Mouse (Mus musculus) limb, embryonic 12.5 days (tissue): ENCODE results near the gene Mamdc2. TPM values are rescaled to one million over a fixed set of nuclear protein-coding genes. Genes with fewer than 3 reads are reported as not detected.

Source experiments
- ATAC-seq: fragments of 200-750 bp; cut with Nextera tagmentation; 2 replicates; pipeline ENCODE4 v1.8.0; 2017; ENCODE audit warnings: low read depth, moderate TSS enrichment; ENCODE audit not compliant: insufficient number of reproducible peaks, insufficient read depth, low FRiP score, low TSS enrichment
- H3K27ac ChIP-seq: fragments of 300-500 bp; sonication (generic); 2 replicates; pipeline ENCODE4 v1.5.1; 2016; ENCODE audit warnings: mild to moderate bottlenecking, moderate library complexity
- H3K27me3 ChIP-seq: fragments of 300-500 bp; sonication (generic); 2 replicates; pipeline ENCODE4 v1.6.1; 2016; ENCODE audit warnings: mild to moderate bottlenecking, moderate library complexity
- H3K36me3 ChIP-seq: fragments of 300-500 bp; sonication (generic); 2 replicates; pipeline ENCODE4 v1.6.1; 2016; ENCODE audit warnings: mild to moderate bottlenecking, moderate library complexity
- H3K4me1 ChIP-seq: fragments of 300-500 bp; sonication (generic); replicated peaks from 2 replicates; pipeline ENCODE4 v1.6.1; 2016
- H3K4me2 ChIP-seq: fragments of 300-500 bp; sonication (generic); 2 replicates; pipeline ENCODE4 v1.6.1; 2016; ENCODE audit warnings: mild to moderate bottlenecking, moderate library complexity
- H3K4me3 ChIP-seq: fragments of 300-500 bp; sonication (generic); replicated peaks from 2 replicates; pipeline ENCODE4 v1.5.1; 2016; ENCODE audit warnings: mild to moderate bottlenecking
- H3K9ac ChIP-seq: fragments of 300-500 bp; sonication (generic); replicated peaks from 2 replicates; pipeline ENCODE4 v1.6.1; 2016; ENCODE audit warnings: mild to moderate bottlenecking, moderate library complexity
- H3K9me3 ChIP-seq: fragments of 300-500 bp; sonication (generic); 2 replicates; pipeline ENCODE4 v1.6.1; 2016; ENCODE audit warnings: mild to moderate bottlenecking, moderate library complexity
- WGBS: fragments of 180-500 bp; shearing (Covaris S2); methylation state at CpG from one replicate; pipeline ENCODE4 v1.1.7; 2016; 5-methylcytosine and 5-hydroxymethylcytosine counted together
- polyA plus RNA-seq: library from polyadenylated mRNA; unstranded; fragments of >200 nt; fragmentation: Nextera tagmentation; extraction: Ambion mirVana; gene quantifications from 2 replicates; pipeline ENCODE4 v1.2.1, GENCODE M21; 2016

The Mamdc2 gene
- polyA plus RNA-seq, 1 experiment from 2014 or later = 1.2 TPM

DNA sequence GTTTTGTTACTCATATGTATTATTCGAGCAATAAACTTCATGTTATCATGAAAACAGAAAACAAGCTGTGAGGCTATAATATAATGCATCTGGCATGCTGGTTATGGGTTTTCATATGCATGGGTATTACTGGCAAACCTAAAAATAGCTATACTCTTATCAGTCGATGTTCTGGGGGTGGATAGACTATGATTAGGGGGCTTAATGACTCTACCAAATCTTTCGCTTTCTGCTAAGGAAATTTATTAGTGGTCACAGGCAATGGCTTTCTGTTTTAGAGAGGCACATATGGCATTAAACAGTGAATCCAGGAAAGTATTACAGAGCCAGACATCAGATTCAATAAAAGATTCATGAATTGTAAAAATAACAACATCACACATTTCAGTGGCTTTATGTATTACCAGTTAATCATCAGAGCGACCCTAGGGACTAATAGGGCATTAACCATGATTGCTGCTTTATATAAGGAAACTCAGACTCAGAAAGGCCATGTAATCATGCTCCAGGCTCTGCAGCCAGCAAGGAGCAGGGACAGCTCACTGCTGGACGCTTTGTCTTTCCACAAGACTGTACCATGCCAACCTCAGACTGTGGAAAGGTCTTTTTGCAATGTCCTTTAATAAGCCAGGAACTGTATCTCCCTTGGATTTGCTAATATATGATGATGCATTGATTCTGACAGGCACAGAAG, 130.8 kb downstream of the Mamdc2 start:
- peaks cover 5% of the 10 kb centered on the region; the same call in 1 of the 2 replicates for H3K4me1 ChIP-seq
- H3K4me3 ChIP-seq = no peak overlapping the region
- no peaks in the 10 kb centered on the region for H3K27me3 ChIP-seq
- H3K9ac ChIP-seq = no peak overlapping the region
- no peaks in the 10 kb centered on the region for H3K36me3 ChIP-seq
- H3K4me2 ChIP-seq = no peak overlapping the region
- H3K27ac ChIP-seq = no peak overlapping the region
- no peak for ATAC-seq
- no peaks in the 10 kb centered on the region for H3K9me3 ChIP-seq
- WGBS = 53% methylated on average over 5 of the region's 5 CpGs

DNA sequence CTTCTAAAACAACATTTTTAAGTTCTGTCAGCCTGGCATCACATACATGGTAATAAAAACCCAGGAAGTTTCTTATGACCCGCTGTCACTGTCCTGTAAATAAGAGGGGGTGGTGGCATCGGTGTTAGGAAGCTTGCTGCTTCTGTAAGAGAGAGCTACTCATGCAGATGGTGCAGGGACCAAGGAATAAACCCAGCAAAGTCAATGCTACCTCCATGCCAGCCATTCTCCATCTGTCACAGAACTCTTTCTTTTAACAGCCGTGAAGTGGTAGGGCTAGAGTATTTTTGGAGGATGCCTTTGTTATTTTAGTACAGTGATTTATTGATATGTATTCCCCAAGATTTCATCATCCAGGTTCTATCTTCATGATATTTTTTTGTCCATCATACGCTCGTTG, 131.4 kb downstream of the Mamdc2 start:
- Histone ChIP-seq H3K9ac (no peak overlapping the region), H3K27ac (no peak overlapping the region), H3K4me1 (peaks cover 5% of the 10 kb centered on the region; the same call in 1 of the 2 replicates), H3K4me3 (no peak overlapping the region), H3K9me3 (no peaks in the 10 kb centered on the region), H3K4me2 (no peak overlapping the region), H3K27me3 (no peaks in the 10 kb centered on the region), H3K36me3 (no peaks in the 10 kb centered on the region)
- WGBS = 79% methylated on average over 5 of the region's 5 CpGs
- no peak for ATAC-seq

DNA sequence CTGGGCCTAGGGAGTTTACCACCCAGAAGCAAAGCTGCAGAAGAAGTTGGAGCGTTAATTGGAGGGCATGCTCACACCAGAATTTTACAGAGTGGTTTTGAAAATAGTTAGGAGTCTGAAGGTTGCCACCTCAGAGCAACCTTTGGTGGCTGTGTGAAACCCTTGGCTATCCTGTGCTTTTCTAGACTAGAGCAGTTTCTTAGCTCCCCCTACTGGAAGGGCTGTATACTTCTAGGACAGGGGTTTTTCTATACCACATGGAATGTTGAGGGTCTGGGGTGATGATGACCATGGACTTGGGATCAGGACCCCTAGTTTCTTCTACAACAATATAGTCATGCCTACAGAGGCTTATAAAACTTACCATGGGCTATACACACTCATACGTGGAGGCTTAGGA, 138.3 kb downstream of the Mamdc2 start:
- Histone ChIP-seq H3K4me1 (no peaks in the 10 kb centered on the region), H3K27ac (no peak overlapping the region), H3K9me3 (no peaks in the 10 kb centered on the region; the same call in 1 of the 2 replicates), H3K27me3 (no peaks in the 10 kb centered on the region), H3K36me3 (no peaks in the 10 kb centered on the region), H3K4me3 (no peak overlapping the region), H3K9ac (no peak overlapping the region), H3K4me2 (no peak overlapping the region)
- ATAC-seq = no peak
- WGBS = 91% methylated on average over 2 of the region's 2 CpGs

DNA sequence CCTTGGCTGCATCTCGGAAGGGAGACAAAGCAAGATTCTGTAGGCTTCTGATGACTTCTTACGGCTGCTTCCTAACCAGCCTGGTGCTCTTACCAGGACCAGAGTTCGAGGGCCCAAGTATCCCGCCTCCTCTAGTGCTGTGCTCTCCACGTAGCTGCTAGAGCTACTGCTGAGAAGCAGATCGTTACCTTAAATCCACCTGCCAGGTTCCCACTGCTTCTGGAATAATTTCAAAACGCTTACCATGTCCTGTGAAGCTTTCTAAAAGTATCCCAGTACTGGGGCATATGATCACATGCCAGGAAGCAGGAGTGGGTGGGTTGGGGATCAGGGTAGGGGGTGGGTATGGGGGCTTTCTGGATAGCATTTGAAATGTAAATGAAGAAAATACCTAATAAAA, 141.6 kb downstream of the Mamdc2 start:
- ATAC-seq = no peak
- H3K4me2 ChIP-seq = no peak overlapping the region
- WGBS = 80% methylated on average over 7 of the region's 7 CpGs
- no peaks in the 10 kb centered on the region for H3K27me3 ChIP-seq
- H3K27ac ChIP-seq = no peak overlapping the region
- no peaks in the 10 kb centered on the region for H3K36me3 ChIP-seq
- H3K4me3 ChIP-seq = no peak overlapping the region
- no peaks in the 10 kb centered on the region; the same call in 1 of the 2 replicates for H3K9me3 ChIP-seq
- H3K9ac ChIP-seq = no peak overlapping the region
- no peaks in the 10 kb centered on the region for H3K4me1 ChIP-seq

DNA sequence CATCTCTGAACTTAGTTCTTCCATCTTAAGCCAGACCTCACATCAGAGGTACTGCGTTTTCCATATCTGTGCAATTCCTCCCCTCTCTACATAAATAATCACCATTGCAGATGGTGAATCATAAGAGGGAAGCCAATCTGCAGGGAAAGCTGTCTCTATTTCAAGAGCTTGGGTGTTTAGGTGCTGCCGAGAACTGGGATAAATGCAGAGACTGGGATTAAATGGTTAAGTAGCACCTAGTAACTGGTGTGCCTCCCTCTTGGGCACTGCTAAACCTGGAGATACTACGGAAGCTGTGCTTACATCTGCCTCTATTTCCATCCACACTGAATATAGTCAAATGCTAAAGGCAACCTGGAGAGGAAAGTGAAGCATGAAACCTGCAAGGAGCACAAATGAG, 148.3 kb downstream of the Mamdc2 start:
- Histone ChIP-seq H3K9ac (no peak overlapping the region), H3K4me1 (no peaks in the 10 kb centered on the region), H3K36me3 (no peaks in the 10 kb centered on the region), H3K27me3 (no peaks in the 10 kb centered on the region), H3K27ac (no peak overlapping the region), H3K4me2 (no peak overlapping the region), H3K4me3 (no peak overlapping the region), H3K9me3 (no peaks in the 10 kb centered on the region)
- 90% methylated on average over 3 of the region's 3 CpGs for WGBS
- no peak for ATAC-seq

DNA sequence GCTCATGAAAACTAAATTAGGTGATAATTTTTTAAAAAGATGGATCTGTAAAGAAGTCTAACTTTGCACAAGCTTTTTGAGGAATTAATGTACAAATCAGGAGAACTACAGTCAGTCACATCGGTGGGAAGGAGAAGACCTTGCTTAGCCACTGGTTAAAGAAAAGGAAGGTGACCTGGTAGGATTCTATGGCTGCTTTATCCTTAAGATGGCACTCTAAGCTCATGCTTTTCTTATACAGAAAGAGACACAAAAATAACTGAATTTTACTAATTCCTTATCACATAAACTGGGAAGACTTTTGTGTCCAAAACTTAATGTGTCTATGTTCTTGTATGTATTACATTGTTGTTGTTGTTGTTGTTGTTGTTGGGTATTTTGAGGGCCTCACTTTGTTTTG, 149.3 kb downstream of the Mamdc2 start:
- Histone ChIP-seq H3K9ac (no peak overlapping the region), H3K27me3 (no peaks in the 10 kb centered on the region), H3K36me3 (no peaks in the 10 kb centered on the region), H3K4me1 (no peaks in the 10 kb centered on the region), H3K4me3 (no peak overlapping the region), H3K4me2 (no peak overlapping the region), H3K9me3 (no peaks in the 10 kb centered on the region), H3K27ac (no peak overlapping the region)
- ATAC-seq = no peak
- WGBS = 73% methylated on average over 1 of the region's 1 CpGs

DNA sequence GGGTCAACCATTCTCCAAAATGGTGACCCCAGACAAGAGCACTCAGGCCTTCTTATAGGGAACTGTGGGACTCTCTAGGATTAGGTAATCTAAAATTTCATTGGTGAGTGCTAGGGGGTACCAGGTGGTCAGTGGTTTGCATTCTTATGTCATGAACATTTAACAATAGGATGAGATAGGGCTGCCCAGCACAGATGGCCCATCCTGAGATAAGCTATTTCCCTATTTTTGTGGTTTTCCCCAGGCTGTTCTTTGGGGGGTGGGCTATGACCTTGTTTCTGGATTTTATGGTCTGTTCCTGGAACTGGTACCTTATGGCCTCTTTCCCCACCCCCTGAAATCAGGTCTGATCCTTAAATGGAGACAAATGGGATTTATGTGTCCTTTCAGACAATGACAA, 151.1 kb downstream of the Mamdc2 start:
- H3K9ac ChIP-seq = no peak overlapping the region
- no peak for ATAC-seq
- H3K9me3 ChIP-seq = no peaks in the 10 kb centered on the region
- no peak overlapping the region for H3K27ac ChIP-seq
- no peaks in the 10 kb centered on the region for H3K36me3 ChIP-seq
- no peak overlapping the region for H3K4me2 ChIP-seq
- no peaks in the 10 kb centered on the region for H3K4me1 ChIP-seq
- H3K27me3 ChIP-seq = no peaks in the 10 kb centered on the region
- no peak overlapping the region for H3K4me3 ChIP-seq

GRCm38 (mm10) chr19:23289251-23289650, 159.0 kb downstream of the Mamdc2 start:
- 85% methylated on average over 1 of the region's 1 CpGs for WGBS
- Histone ChIP-seq H3K36me3 (no peaks in the 10 kb centered on the region), H3K4me3 (no peak overlapping the region), H3K27me3 (no peaks in the 10 kb centered on the region), H3K9me3 (no peaks in the 10 kb centered on the region), H3K27ac (no peak overlapping the region), H3K4me2 (no peak overlapping the region), H3K9ac (no peak overlapping the region), H3K4me1 (no peaks in the 10 kb centered on the region)
- ATAC-seq = no peak

DNA sequence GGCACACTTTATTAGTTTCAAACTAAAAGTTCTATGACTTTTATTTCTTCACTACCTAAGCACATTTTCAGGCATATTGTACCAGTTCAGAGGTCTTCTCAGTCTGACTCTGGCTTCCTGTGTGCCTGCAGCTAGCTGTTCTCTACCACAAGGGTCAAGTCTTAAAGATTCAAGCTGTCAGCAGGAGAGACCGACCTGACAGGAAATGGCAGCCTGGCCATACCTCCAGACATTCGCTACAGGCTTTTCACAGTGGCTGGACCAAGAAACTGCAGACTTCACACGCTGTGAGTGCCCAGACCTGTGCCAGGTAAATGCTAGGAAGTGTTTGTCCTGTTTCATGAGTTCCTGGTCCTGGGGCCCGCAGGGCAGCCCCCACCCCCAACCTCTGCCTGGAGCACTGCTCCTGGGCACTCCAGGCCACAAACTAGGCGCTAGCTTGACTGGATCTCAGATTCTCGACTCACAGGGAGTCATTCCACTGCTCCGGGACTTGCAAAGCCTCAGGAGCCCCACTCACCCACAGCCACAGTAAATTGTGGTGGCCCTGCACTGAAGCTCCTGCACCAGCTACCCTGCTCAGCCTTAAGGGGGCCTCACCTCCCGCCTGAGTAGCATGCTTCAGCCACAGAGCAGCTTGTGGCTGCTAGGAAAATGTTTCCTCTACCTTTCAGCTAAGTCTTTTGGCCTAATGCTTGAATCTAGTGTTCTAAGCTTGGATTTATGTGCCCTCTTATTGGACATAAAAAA, 166.2 kb downstream of the Mamdc2 start:
- no peak overlapping the region for H3K4me3 ChIP-seq
- 36% methylated on average over 8 of the region's 8 CpGs for WGBS
- ATAC-seq = 0 out of 2 replicates have a peak, but pooled peaks have one; percentile 20
- H3K36me3 ChIP-seq = no peaks in the 10 kb centered on the region
- H3K4me2 ChIP-seq = no peak overlapping the region
- H3K27me3 ChIP-seq = no peaks in the 10 kb centered on the region
- no peaks in the 10 kb centered on the region for H3K9me3 ChIP-seq
- H3K27ac ChIP-seq = peak overlapping the region; percentile 7; the same call in 1 of the 2 replicates
- H3K4me1 ChIP-seq = no peaks in the 10 kb centered on the region; the same call in 1 of the 2 replicates
- no peak overlapping the region for H3K9ac ChIP-seq

- 54% methylated on average over 4 of the region's 4 CpGs for WGBS
- 0 out of 2 replicates have a peak, but pooled peaks cover 5% of the 10 kb centered on the region for H3K36me3 ChIP-seq
- H3K4me1 ChIP-seq = peaks cover 9% of the 10 kb centered on the region
- H3K9me3 ChIP-seq = no peaks in the 10 kb centered on the region
- peak overlapping the region; percentile 82 for H3K4me3 ChIP-seq
- peak overlapping the region; percentile 91 for H3K9ac ChIP-seq
- no peaks in the 10 kb centered on the region for H3K27me3 ChIP-seq
- ATAC-seq = peak; percentile 45; the same call in 1 of the 2 replicates
- H3K4me2 ChIP-seq = peak overlapping the region; percentile 62
- H3K27ac ChIP-seq = peak overlapping the region; percentile 84
Measured at GRCm38 (mm10) chr19:23274054-23274724, 174.1 kb downstream of the Mamdc2 start.

DNA sequence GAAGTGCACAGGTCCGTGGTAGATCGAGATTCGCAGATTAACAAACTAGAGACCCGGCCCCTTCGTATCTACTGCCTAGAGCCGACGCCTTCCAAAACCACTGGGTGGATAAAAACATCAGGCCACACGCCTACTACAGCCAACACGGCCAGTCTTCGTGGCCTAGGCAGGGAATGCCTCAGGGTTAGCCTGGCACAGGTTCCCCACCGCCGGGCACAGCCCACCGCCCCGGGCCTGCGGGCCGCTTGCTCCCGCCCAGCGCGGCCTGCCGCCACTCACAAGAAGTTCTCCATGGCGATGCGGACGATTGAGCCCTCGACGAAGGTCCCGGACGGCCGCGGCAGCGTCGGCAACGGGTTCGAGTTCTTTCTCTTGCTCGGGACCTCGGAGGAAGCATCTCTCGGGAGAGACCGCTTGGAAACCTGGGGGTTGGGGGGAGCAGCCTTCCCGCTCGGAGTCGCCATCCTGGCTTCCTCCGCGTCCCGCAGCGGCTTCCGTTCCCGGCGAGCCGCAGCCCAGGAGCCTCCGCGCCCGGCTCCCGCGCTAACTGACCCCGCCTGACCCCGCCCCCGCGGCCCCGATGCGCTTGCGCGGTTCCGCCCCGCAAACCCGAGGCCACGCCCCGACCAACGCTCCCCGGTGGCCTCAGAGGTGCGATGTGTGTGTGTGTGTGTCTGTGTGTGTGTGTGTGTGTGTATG, 174.7 kb downstream of the Mamdc2 start, which contains the start of gene Smc5:
TSS of gene Smc5 (minus strand) at position 543 of the 699 bp plus-strand sequence.
- peak; percentile 88 for ATAC-seq
- Histone ChIP-seq H3K4me1 (peaks cover 9% of the 10 kb centered on the region), H3K4me3 (peak within 1 kb of the TSS; percentile 82), H3K36me3 (peaks cover 9% of the 10 kb centered on the region), H3K27ac (peak within 1 kb of the TSS; percentile 84), H3K9ac (peak within 1 kb of the TSS; percentile 91), H3K27me3 (no peaks in the 10 kb centered on the region), H3K4me2 (peak within 1 kb of the TSS; percentile 62), H3K9me3 (no peaks in the 10 kb centered on the region)
- under 1% methylated on average over 69 of the region's 69 CpGs for WGBS
